Mouse (Mus musculus): Measurements from ENCODE around the gene Rnd3.
A peak's percentile ranks its signal among the peaks of the same experiment; 100 is the strongest.

Gene Rnd3

DNA sequence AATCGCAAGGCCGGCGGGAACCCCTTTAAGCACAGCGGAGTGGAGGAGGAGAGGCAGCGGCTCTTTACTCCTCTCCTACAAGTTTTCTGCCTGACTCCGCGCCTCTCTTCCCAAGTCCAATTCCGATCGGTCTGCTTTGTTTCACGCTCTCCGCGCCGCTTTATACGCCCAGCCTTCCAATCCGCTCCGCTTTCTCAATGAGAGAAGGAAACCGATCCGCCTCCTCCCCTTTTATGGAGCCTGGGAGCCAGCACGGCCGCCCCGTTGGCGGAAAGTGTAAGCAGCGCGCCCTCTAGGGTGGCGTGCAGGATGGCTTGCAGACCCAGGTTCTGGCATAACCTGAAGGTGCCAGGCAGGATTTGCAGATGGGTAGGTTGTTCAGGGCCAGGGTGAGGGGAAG, at the start of gene Rnd3:
Rnd3 (minus strand) TSS at position 137 of the 400 bp plus-strand sequence.
- DNase-seq (ENCODE audit: low read depth) = peak; percentile 15

DNA sequence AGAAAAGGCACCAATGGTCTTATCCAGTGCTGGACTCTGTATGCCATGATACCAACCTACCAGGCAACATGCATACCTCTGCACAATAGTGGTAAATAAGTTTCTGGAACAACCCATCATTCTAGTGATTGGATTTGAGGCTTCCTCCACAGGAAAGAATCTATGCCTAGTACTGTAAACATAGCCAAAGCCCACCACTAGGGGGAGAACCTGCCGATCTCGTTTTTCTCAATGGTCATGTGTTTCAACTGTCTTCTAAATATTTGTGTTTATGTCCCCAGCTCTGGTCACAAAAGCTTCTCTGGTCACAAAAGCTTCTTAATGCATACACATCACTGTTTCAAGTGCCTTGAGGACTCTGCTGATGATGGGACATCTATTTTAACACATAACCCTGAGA, 43.4 kb upstream of the Rnd3 start:
- DNase-seq (ENCODE audit: low read depth) = no peak

DNA sequence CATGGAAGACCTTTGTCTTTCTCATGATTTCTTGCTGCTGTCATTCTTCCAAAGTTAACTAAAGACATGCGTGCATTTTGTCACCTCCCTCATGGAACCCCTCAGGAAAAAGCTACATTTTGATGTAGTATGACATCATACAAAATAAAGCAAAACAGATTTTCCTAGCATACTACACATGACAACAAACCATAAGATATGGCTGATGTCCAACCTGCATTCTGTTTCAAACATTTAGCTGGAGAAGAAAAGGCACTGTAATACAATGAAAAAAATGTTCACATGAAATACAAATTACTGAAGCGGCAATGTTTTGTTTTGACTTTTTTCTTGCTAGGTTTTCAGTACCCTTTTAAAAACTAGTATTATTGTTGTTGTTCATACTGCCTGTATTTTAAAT, 36.9 kb upstream of the Rnd3 start:
- no peak for DNase-seq (ENCODE audit: low read depth)

GRCm38 (mm10) chr2:51182990-51183389, 34.1 kb upstream of the Rnd3 start:
- DNase-seq (ENCODE audit: low read depth) = no peak

- no peak for DNase-seq (ENCODE audit: low read depth)
These were observed 32.5 kb upstream of the Rnd3 start for GRCm38 (mm10) chr2:51181376-51181775.

GRCm38 (mm10) chr2:51179096-51179495, 30.2 kb upstream of the Rnd3 start:
- no peak for DNase-seq (ENCODE audit: low read depth)

DNA sequence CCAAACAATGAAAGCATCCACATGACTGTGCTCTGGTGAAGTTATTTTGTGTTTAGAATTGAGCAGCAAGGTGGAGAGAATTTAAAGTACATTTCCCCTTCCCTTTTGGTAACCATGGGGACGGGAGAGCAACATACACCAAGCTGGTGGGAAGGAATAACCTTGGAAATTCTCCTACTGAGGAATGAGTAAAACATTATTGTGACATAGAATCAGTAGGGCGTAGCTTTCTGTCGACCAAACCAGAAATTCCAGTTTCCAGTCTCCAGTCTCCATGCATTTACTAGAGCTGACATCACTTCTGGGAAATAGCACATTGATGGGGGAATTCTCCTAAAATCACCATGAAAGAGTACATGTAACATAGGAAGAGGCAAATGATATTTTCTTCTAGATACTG, 28.7 kb upstream of the Rnd3 start:
- DNase-seq (ENCODE audit: low read depth) = no peak

GRCm38 (mm10) chr2:51175276-51175675, 26.4 kb upstream of the Rnd3 start:
- no peak for DNase-seq (ENCODE audit: low read depth)

DNA sequence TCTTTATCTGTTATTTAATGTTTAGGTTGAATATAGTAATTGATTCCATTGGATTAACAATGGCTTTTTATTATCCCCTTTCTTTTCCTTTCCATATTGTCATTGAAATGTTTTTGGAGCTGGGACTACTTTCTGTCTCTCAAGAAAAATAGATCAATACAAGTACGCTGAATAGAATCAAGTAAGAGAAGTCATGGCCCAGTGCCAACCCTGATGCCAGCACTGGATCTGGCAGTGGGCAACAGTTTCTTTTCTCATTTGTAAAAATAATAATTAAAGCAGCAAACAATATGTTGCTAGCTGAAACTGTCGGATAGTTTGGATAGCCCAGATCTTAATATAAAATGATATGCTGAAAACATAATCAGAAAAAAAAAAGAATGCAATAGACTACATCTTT, 12.2 kb upstream of the Rnd3 start:
- DNase-seq (ENCODE audit: low read depth) = no peak

DNA sequence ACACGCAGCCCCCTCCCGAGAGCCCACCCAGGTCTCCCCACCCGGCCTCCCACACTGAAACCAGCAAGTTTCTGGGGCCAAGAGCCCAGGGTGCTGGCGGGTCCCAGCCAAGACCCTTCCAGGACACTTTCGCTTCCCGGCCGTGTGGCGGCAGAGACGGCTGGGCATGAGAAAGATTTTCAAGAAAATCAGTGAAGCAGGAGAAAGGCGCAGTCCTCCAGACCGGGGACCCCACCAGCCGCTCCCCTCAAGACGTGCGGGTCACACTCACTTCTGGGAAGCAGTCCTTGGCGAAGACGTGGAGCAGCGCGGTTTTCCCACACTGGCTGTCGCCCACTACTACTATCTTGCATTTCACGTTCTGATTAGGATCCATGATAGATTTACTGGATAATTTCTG, 457 bp downstream of the Rnd3 start:
- DNase-seq (ENCODE audit: low read depth) = no peak

- no peak for DNase-seq (ENCODE audit: low read depth)
These were observed 875 bp downstream of the Rnd3 start for GRCm38 (mm10) chr2:51148065-51148407.

DNA sequence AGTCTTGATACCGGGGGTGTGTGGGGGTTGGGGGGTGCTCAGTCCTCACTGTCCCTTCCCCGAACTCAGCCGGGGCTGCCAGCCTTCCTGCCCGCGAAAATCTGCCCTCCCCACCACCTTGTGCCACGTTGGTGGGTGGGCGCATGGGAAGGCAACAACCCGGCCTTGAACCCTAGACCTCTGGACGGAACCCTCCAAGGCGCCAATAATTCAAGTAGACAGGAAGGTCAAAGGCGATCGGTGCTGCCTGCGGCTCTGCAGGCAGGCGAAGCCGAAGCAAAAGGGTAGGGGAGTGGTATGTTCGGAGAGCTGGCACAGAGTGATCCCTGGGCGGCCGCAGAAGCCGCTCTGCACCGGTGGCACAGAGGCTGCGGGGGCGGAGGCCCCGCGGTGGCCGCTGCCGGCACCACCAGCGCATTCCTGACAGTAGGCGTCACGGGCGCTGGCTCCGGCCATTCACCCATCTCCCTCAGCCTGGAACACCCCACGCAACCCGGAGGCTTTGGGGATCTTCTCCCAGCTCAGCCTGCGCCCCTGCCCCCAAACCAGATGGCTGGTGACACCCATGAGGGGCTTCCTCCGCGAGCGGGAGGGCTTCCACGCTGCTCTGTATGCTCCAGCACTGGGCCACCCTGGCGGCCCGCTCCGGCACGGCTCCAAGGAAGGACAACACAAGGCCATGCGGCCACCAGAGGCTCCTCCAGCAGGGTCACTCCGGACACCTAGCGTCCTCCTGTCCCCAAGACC, 1.4 kb downstream of the Rnd3 start:
- DNase-seq (ENCODE audit: low read depth) = no peak

GRCm38 (mm10) chr2:51146871-51147317, 2.0 kb downstream of the Rnd3 start:
- no peak for DNase-seq (ENCODE audit: low read depth)

GRCm38 (mm10) chr2:51145838-51146470, 3.0 kb downstream of the Rnd3 start:
- DNase-seq (ENCODE audit: low read depth) = no peak

DNA sequence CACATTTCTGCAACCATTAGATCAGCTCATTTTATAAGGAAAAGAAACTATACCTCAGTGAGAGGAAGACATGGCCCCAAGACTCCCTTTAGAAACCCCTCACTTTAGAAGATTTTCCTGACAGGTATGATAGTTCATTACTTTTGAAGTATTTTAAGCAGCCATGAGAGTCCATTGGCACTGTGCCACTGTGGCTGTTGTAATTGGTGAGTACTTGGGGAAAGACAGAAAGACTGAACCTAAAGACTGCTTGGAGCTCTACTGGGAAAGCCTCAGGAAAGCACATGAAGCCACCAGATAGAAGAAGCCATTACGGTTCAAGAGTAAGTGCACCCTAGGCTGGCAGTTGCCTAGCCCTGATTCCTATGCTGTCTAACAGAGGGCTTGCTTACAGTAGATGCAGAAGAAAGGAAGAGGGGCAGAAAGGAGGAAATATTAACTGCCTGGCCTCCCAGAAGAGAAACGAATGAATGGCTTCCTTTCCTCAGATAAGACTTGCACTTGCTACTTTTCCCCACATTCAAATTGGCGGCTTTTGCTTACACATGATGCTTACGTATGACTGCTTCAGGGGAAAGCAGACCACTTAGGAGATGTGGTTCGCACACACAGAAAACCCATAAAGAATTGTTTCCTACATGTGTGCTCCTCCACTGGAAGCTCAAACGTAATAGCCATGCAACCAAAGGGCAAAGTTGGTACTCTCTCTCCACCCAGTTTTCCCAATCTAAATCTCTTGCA, 4.4 kb downstream of the Rnd3 start:
- DNase-seq (ENCODE audit: low read depth) = no peak

- no peak for DNase-seq (ENCODE audit: low read depth)
These were observed 6.5 kb downstream of the Rnd3 start for GRCm38 (mm10) chr2:51142422-51142821.

- no peak for DNase-seq (ENCODE audit: low read depth)
These were observed 7.6 kb downstream of the Rnd3 start for GRCm38 (mm10) chr2:51141345-51141744.

DNA sequence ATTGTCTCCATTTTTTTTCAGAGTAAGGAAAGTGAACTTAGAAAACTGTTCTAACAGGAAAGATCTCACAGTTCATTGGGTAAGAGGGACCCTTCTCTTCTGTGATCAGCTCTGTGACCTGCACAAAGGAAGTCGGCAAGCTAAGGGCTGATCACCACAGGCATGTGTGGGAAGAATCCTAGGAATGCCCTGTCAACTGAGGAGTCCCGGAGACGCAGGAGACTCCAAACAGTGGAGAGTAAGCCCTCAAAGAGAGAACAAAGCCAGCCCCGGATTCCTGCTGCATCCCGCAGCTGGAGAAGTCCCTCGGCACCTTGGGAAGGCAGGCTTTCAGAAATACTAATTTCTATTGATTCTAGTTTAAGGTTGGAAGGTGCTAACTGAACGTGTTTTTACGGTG, 8.4 kb downstream of the Rnd3 start:
- DNase-seq (ENCODE audit: low read depth) = no peak

DNA sequence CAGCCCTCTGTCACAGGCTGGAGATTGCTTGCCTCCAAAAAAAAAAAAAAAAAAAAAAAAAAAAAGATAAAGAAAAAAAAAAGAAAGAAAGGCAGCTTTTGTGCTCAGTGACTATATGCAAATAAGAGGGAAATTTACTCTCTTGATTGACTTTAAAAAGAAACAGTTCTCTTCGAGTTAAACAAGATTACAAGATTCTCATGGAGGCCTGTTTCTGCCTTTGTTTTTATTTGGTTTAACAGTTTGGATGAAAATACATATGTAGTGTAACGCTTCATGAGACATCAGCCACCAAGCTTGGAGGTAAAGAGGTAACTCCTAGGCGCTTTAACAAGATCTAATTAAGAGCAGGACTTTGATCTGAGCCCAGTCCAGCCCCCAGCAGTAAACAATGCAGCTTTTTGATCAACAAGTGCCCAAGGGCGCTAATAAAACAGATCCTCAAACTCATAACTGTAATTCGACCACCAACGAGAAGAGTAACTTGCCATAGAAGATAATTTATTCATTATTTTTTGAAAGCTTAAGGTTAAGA, 8.9 kb downstream of the Rnd3 start:
- no peak for DNase-seq (ENCODE audit: low read depth)

- DNase-seq (ENCODE audit: low read depth) = no peak
These were observed 9.5 kb downstream of the Rnd3 start for GRCm38 (mm10) chr2:51139218-51139911.

DNA sequence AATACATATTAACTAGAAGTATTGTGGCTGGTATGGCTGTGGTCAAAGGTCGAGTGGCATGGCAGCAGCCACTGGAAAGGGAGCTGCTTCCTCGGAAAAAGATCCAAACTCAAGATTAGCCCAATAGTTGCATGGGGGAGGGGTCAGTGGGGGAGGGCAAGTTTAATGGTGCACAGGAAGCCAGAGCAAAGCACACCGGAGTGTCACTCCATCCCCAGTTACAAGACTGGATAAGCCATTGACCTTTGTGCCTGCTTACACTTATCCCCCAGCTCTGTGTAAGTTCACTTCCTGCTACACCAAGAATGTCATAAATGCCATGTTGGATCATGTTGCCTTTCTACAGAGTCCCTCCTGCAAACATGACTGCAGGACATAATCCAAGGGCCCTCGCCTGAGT, 11.2 kb downstream of the Rnd3 start:
- no peak for DNase-seq (ENCODE audit: low read depth)

- DNase-seq (ENCODE audit: low read depth) = no peak
These were observed 16.7 kb downstream of the Rnd3 start for GRCm38 (mm10) chr2:51132181-51132580.

Measured in c-Kit-positive CD71-positive TER-119-negative erythroid progenitor cells, embryonic 14.5 days (primary cell).